Mouse (Mus musculus) right cerebral cortex, postnatal 14 days (tissue): ENCODE measurements at regions not wholly inside any gene's neighbourhood (a gene's known extent, or its start where the extent isn't known, plus 50 kb on each side); places are given as distances from the start of the nearest gene placed in this dataset.
A peak's percentile ranks its signal among the peaks of the same experiment; 100 is the strongest.
"Not testable (repeated sequence)": the region's sequence is repeated elsewhere in the genome, so short reads cannot be mapped to it uniquely, and the experiment has no call there.

Experiments used
- DNase-seq: peaks from one replicate; pipeline ENCODE4 v3.0.0; 2022

DNA sequence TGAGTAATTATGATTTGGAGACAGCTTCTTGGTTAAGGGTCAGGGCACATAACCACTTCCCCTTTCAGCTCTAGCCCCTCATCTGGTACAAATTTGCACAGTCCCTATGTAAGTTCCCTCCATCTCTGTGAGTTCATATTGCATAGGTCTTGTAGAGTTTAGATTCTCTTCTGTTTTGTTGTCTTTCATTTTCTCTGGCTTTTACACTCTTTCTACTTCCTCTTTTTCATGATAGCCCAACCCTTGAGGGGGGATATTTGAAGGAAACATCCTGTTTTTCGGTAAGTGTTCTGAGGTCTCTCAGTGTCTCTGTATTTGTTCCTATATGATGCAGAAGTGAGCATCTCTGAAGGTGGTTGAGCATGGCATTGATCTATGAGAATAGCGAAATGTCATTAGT is 515.7 kb upstream of the Stxbp6 start:
- DNase-seq = no peak

DNA sequence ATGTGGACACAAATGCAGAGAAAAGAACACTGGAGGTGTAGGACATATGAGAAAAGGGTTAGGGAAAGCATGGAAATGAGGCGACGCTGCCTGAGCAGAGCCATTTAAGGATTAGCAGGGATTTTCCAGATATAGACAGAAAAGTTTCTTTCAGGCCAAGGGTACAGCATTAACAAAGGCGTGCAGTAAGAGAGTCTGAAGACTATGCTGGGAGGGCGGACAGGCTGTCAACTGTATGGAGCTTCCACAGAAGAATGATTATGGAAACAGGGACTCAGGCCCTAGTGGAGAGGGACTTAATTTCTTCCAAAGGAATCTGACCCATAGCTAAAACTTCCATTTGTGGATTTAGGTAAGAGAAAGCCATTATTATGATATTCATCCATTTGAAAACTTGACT is 511.3 kb upstream of the Stxbp6 start:
- no peak for DNase-seq

DNA sequence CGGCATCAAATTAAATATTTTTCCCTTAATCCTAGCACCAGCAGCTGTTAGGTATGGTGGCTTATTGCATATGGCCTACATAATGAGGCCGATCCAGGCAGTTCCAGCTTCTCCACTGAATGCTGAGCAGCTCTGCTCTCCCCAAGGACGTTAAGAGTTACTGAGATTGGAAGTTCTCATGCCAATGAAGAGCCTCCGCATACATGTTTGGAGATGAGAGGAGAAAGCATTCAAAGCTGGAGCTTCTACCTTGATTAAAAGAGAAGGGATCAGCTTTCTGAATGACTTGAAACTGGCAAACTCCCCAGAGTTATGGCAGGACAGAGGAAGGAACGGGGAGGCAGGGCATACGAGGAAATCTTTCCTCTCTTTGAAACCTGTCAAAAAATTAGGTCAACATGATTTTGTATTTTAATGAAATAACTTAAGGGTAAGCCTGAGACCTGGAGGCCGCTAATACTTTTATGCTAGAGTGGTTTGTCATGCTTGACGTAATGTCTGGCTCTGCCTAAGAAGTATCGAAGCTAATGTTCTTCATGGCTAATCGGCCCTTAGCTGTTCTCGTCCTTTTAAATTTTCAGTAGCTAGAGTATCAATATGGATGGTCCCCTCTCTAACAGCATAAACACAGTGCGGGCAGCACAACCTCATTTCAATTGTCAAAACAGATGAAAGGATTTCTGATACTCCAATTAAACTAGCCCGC is 489.0 kb upstream of the Stxbp6 start:
- no peak for DNase-seq

DNA sequence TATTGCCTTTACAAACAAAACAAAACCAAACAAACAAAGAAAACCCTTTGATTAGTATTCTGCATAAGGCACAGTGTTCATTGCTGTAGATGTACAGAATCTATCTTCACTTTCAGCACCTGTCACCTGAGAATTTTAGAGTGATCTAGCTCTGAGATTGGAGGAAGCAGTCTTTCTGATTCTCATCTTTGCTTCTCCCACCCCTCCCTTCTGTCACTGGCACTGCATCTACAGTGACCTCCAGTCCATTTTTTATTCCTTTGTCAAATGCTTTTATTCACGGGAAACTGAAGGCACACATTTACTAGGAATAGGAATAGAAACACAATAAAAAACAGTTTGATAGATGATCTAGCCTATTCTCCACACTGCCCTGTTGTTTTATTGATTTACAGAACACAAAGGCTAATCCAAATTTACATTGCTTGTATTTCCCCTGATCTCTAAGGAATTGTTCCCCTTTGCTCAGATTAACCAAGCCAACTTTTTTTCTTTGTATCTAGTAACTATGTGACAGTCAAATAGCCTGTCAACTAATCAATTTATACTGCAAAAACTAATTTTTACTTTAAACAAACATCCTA is 488.2 kb upstream of the Stxbp6 start:
- no peak for DNase-seq

DNA sequence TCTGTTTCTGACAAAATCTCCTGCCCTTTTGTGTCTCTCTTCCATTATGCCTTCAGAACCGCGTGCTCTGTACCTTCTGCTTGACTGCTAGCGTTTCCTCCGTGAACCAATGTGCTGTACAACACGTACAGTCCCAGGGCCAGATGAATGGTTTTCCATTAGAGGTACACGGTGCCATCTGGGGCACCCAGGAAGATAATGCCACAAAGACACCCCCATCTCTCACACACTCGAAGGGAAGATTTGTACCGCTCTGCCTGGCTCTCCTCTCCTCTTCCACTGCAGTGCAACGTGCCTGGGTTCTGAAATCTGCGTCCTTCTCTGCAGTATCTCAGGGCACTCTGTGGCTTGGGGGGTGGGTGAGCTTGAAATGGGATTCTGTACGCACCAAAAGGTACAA is 487.4 kb upstream of the Stxbp6 start:
- DNase-seq = no peak

DNA sequence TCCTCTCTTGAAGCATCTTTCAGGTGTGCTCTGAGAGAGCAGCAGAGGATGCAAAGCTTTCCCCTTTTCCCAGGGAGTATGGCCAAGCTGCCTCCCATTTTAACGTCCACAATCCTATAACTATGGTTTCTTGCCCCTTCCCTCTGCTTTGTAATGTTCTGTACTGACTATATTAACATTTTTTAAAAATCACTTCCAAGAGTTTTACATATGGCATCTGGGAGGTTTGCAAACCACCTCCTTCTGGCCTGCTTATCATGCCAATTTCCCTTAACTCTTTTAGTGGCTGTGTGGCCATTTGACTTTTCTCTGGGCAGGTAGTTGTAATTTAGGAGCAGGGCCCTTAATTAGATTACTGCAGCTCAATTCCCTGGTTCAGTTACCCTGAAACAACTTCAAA is 486.9 kb upstream of the Stxbp6 start:
- DNase-seq = no peak

DNA sequence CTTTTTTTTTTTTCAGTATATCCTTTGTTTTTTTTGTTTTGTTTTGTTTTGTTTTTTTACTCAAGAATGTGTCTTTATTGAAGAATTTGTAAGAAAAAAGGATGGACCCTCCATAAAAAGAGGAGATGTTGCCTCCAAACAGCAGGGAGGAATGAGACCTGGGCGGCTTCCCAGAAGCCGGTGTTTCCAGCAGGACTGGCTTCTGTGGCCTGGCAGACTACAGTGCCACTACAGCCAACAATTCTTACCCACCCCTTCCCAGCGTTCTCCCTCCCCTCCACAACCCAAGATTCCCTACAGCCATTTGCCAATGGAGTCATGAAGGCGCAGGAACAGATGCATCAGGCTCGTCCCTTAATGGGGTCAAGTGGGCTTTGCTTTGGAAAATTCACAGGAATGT is 475.4 kb upstream of the Stxbp6 start:
- not testable (repeated sequence) for DNase-seq

DNA sequence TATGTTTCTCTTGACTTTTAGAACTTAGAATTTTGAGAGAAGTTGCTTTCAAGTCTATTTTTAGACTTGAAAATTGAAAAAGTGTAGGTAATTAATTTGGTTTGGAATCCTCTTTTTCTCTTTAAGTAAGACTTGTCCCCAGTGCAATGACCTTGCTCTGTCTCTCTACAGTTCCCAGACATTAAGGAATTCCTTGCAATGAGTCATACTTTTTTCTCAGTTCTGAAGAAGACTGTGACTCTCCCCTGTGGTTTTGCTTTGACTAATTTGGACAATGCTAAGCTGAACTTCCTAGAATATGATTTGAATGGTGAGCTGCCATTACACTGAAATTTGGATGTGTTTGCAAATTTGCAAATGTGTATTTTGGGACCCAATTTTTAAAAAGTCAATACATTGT is 445.0 kb upstream of the Stxbp6 start:
- DNase-seq = no peak

DNA sequence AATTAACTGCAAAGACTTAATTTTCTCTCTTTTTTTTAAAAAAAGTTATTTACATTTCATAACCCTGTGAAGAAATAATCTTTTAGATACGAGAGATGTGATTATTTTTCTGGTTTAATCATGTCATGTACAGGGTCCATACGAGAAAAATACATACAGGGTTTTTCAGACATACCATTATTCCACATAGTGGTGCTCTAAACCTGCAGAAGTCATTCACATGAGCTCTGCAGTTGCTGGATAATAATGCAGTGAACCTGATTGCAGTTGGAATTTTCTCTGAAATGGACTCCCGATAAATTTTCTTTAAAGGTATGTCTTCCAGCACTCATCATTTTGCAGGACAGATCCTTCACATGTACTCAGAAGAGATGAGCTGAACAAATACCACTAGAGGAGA is 439.9 kb upstream of the Stxbp6 start:
- DNase-seq = no peak

DNA sequence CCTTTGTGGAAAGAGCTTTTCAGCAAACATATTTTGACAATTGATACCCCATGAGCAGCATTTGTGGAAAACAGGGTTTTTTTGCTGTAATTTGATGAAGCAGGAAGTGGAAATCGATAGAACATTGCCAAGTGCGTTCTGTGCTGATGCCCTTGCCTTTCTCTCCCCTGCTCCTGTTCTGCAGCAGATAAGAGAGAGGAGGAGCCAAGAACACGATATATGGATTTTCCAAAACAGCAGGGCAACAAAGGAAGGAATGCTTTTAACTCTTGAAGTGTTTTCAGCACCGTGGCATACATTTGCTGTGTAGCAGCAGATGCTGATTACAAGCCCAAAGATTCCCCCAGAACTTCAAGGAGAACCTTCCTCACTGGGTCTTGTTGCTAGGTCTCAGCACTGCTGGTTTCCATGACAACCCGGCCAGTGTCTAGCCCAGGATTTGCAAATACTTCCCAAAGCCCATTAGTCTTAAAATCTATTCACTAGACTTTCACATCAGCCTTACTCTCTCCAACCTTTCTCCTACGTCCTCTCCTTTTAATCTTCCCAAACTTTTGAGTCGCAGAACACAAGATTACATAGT is 433.0 kb upstream of the Stxbp6 start:
- DNase-seq = peak; percentile 7

DNA sequence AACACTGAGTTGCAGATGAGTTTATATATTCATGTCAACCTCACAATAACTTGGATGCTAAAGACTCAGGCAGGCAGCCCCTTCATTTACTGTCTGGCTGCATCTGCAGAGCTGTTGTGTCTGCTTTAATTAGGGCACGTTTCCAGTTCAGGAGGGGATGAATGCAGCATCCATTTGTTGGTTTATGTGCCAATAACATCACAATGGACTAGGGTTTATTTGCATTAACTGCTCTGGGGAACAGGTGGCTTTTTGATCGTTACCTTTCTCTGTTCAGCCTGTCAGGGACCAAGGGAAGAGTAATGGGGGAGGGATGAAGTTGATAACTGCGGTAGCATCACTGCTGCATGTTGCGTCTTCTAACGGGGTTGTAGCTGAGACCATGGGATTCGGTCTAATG is 425.3 kb upstream of the Stxbp6 start:
- DNase-seq = no peak

DNA sequence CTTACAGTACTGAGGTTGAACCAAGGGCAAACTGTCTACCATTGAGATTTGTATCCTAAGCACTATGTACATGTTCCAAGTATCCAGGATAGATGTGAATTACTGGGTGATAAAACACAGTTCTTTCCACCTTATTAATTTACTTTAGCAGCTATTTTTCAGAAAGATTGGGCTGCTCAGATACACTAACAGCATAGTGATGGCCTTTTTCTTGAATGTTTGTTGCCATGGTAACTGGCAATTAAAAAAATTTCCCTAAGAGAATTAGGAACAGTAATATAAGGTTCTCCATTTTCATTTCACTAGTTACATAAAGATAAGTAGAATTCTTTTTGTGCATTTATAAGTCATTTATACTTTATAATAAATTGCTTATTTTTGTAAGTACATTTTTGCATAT is 423.7 kb upstream of the Stxbp6 start:
- no peak for DNase-seq

DNA sequence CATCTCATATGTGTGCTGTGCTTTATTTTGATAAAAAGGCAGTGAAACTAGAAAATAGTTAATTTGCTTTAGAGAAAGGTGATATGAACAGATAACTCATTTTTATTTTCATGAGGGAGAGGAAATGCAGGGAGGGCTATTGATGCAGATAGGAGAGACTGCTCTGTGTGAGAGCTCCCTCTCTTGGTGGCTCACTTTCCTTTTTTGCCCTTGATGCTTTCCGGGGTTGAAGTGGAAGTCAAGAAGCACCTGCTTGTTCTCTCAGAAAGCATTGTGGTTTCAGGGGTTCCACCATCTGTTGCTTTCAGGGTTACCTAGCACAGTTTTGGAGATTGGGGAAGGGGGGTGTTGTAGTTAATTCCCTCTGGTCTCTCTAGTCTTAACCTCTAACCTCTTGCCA is 414.5 kb upstream of the Stxbp6 start:
- no peak for DNase-seq

DNA sequence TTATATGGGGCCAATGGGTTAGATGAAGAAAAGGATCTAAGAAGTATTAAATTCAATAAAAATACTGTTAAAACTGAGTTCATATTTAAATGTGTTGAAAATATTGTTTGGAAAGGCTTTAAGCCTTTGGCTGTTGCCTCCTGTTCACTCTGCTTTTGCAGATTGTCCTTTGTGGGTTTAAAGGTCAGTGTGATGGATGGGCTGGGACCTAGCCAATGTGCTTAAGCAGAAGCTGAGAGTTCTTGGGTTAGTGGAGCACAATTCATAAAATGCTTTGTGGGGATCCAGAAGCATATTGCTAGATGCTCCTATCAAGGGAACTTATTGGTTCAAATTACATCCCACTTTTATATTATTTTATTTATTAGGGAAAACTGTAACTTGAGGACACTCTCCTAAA is 402.4 kb upstream of the Stxbp6 start:
- no peak for DNase-seq

DNA sequence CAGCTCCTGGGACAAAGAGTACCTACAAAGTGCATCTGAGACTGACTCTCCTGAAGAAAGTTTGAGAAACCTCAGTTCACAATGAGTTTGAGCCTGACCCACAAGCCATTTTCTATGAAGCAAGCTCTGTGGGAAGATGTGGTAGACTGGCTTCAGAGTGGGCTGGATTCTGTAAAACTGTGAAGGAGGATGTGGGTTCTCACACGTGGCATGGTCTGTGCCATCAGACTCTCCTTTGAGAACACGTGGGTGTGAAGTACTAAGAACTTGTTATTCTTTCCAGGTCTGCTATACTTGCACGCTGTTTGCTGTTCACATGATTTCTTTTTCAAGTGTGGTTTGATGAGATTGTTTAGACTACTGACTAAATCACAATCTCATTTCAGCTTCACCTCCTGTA is 393.6 kb upstream of the Stxbp6 start:
- no peak for DNase-seq

DNA sequence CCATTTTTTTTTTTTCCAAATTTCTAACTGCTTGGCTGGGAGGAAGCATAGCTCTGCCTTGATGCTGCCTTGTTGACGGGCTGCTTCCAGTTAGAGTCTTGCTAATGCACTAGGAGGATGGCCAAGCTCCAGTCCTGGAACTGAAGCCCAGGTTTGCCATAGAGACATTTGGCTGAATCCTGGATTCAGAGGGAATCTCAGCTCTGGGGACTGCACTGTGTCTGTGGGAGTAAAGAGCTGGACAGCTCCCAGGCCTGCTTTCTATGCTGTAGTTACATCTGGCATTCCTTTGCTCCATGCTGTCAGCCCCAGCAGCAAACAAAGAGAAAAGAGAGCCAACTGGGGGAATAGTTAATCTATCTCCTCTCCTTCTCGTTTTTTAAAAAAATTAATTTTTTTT is 392.5 kb upstream of the Stxbp6 start:
- DNase-seq = peak; percentile 27

DNA sequence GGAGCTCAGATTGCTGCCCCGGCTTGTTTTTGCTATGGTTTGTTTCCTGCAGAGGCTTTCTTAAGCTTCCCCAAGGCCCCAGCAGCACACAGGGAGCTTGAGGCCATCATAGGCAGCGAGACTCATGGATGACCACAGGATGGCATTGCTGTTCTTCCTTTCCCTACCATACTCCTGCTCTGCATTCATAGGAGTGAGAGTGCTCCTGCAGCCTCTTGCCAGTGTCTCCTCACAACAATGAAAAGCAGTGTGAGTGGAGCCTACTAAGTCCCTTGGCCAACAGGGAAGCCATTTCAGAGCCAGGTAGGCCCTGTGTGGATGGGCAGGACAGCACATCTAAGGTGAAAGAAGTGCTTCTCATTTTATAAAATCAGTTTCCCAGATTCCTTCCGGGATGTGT is 391.6 kb upstream of the Stxbp6 start:
- DNase-seq = peak; percentile 30

DNA sequence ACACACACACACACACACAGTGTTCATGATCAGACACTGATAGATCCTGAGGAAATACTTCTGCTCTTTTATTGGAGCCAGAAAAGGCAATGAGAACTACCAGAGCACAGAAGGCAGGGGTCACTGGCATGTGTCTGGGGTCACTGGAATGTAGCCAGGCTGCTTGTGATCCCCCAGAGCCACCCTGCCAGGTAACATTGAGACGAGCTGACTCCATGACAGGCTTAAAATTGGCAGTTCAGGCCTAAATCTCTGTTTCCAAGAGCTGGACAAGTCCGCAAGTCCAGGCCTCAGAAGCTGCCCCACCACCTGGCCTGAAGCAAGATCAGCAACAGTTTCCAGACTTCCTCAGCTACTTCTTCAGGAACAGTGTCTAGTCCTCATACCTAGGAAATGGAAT is 390.4 kb upstream of the Stxbp6 start:
- DNase-seq = no peak

DNA sequence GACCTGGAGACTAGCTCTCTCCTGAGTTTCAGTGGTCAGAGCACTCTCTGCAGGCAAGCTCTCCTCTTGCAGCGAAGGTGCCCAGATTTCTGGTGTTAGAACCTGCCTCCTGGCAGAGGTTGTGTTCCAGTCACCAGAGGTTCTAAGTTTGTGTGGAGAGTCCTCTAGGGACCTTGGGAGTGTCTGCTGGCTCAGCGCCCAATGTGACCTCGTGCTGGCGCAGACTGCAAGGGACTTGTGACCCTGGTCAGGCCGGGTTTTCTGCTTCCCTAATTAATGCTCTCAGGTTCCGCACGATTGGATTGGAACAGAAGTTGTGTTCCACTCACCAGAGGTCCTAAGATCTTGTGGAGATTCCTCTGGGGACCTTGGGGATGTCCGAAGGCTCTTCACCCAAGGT is 384.2 kb upstream of the Stxbp6 start:
- not testable (repeated sequence) for DNase-seq

DNA sequence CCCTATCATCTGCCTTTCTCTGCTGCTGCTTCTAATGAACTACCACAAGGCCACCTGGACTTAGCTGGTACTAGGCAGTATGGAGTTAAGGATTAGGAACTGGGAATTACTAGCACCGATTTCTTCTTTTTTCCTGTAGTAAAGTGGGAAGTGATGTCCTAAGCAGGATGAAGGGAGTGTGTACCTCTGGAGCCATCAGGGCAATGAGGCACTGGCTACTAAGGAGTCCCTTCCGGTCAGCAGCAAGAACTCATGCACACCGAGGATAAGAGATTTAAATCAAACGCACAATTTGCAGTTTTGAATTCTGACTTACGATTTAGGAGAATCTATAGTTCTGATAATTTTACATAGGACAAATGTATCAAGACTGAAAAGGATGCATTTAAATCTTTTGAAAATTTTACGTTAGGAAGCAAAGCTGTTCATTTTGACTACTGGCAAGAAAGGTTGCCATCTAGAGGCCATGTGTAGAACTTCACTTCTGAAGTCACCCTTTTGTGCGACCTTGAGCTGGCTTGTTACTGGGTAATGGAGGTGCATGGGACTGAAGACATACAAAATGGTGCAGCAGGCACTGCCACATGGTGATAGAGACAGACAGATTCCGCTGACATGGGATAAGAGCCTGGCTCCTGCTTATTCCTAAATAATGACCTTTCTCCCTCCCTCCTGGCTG is 369.1 kb upstream of the Stxbp6 start:
- no peak for DNase-seq

DNA sequence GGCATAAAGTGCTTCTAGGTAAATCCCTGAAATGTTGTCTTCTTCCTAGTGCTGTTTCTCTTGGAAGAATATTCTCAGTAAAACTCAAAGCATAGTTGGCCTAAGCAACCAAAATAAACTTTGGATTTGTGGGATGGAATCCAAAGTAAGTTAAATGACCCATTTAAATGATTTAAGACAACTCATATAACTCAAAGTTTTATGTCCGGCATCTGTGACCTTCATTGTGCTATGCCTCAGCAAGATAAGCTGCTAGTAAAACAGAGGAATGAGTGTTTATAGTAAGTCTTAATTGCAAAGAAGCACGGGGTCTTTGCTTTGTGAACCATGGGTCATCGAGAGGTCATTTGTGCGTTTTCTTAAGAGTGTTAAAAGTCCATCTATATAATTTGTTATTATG is 368.0 kb upstream of the Stxbp6 start:
- no peak for DNase-seq

DNA sequence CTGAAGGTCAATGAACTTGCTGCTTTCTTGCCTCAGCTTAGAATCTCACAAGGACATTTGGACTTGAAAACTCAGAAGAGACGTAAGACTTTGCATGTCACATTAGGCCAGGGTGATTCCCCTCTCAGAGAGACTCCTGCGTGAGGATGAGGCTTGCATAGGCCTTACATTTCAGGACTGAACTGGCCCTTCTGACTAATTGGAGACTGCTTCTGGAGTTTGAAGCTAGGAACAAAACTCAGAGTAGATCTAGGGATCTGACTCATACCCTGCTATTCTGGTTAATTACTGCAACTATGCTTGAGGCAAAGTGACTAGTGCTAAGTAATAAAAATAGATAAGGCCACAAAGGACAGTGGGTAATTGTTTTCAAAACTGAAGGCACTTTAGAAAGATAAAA is 365.2 kb upstream of the Stxbp6 start:
- DNase-seq = no peak

DNA sequence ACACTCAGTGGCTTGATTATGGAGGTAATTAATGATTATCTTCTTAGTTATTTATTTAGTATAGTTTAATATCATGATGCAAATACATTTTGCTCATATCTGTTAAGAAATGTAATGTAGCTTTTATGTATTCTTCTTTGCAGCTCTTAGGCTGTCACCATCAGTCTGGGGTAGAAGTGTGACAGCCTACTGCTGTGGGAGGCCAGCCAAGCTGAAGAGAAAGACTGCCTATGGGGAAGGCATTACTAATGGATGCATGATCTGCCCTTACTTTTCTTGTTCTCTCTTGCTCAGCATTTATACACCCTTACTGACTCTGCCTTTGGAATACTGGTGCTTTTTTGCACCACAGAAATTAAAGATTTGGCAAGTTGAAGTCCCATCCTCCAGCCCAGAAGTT is 362.8 kb upstream of the Stxbp6 start:
- DNase-seq = no peak

DNA sequence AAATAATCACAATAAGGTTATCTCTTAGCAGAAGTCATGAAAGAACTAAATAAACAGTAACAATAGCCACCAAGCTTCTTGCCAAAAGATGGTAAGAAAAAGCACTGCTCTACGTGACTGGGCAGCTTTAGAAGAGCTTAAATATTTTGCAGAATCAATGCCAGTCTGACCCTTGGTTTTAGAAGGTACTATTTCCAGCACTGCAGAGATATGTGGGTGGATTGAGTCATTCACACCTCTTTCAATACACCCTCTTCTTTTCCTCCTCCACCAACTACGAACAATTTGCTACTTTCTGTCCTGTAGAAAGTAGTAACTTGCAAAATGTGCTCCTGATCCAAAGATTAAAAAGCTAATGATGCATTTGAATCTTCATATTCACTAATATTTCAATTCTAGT is 324.9 kb upstream of the Stxbp6 start:
- no peak for DNase-seq
